ENCODE assay signal across 8 mouse cellular contexts in the genomic region with DNA sequence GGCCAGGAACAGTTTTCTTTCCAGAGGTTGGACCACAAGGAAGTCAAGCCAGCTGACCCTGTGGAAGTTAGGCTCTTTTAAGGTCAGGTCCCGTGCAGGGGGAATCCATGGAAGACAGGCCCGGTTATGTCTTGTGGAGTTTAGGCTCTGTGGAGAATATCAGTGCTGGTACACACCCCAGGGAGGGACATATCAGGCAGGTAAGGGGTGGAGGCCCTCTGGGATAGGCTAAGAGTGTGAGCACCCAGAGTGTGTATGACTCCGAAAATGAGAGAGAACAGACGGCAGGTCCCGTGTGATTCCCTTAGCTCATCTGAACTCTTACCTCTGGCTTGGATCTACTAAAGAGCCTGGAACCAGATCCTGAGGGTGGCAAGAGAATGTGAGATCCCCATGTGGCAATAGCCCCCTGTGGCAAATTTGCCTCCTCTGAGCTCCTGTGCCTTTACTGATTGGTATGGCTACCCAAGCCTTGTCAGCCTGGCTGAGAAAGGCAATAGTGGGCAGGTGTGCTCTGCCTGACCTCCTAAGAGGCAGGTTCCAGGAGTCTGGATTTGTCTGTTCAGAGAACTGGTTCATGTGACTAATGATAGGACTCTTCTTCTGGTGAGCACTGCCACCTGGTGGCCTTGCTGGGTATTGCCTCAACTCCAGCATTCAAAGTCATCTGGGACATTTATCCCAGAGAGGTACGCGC. TPM values are rescaled to one million over a fixed set of nuclear protein-coding genes. Genes with fewer than 3 reads are reported as not detected.
DNase-seq lines count a peak whose midpoint lies in the region; ATAC-seq and TF ChIP-seq lines count a peak whose summit lies in the region.

No protein-coding gene starts in this region.

- peak; percentile 94 for TF ChIP-seq CTCF in midbrain, postnatal 0 days (IDR thresholded peaks at IDR 0.05)

- WGBS in limb, embryonic 13.5 days, result 63% methylated on average over 7 of the region's 7 CpGs
- WGBS in midbrain, postnatal 0 days, result 58% methylated on average over 7 of the region's 7 CpGs

- H3K27me3 ChIP-seq in limb, embryonic 13.5 days, result no peaks in the 10 kb centered on the region
- no peaks in the 10 kb centered on the region for H3K27me3 ChIP-seq in midbrain, postnatal 0 days (ENCODE audit: insufficient read depth, low read length)

- no peak overlapping the region for H3K9ac ChIP-seq in limb, embryonic 13.5 days
- no peak overlapping the region for H3K9ac ChIP-seq in midbrain, postnatal 0 days (replicated peaks; ENCODE audit: low read length, poor library complexity, severe bottlenecking)

- intact Hi-C loops in heart, postnatal 25 days (cut with DNase I), result loop anchor here (1.0 to 5.0 kb wide), 2 partner anchors 76 to 640 kb away; no protein-coding TSS in a partner anchor

- no peaks in the 10 kb centered on the region for H3K4me1 ChIP-seq in limb, embryonic 13.5 days
- H3K4me1 ChIP-seq in midbrain, postnatal 0 days (ENCODE audit: insufficient read depth, low read length), result no peaks in the 10 kb centered on the region

- H3K27ac ChIP-seq in limb, embryonic 13.5 days, result no peak overlapping the region
- no peak overlapping the region for H3K27ac ChIP-seq in midbrain, postnatal 0 days (ENCODE audit: low read depth, low read length)

- no peaks in the 10 kb centered on the region for H3K9me3 ChIP-seq in limb, embryonic 13.5 days
- no peaks in the 10 kb centered on the region for H3K9me3 ChIP-seq in midbrain, postnatal 0 days (ENCODE audit: low read length)

- H3K4me3 ChIP-seq in limb, embryonic 13.5 days, result no peak overlapping the region
- no peak overlapping the region for H3K4me3 ChIP-seq in midbrain, postnatal 0 days (ENCODE audit: low read depth, low read length)

- no peak overlapping the region for H3K4me2 ChIP-seq in limb, embryonic 13.5 days (replicated peaks)
- H3K4me2 ChIP-seq in midbrain, postnatal 0 days (ENCODE audit: low read depth, low read length, poor library complexity, severe bottlenecking), result no peak overlapping the region

- peak; percentile 94 for DNase-seq in heart, adult 11 months
- no peak for DNase-seq in heart, postnatal 25 days (ENCODE audit: low spot score)
- DNase-seq in cerebellum, postnatal 4 days (ENCODE audit: low spot score in 2 of 2), result peak; percentile 77 to 90
- peak; percentile 82 for DNase-seq in gastrocnemius, postnatal 10 days
- peak; percentile 69 to 89 for DNase-seq in kidney, adult 8-10 months
- DNase-seq in midbrain, postnatal 0 days (ENCODE audit: low spot score), result peak; percentile 79
- peak; percentile 27 to 42 for DNase-seq in spleen, postnatal 14 days (ENCODE audit: low spot score in 2 of 2)

- H3K36me3 ChIP-seq in limb, embryonic 13.5 days, result no peaks in the 10 kb centered on the region
- H3K36me3 ChIP-seq in midbrain, postnatal 0 days (ENCODE audit: insufficient read depth, low read length), result no peaks in the 10 kb centered on the region

- 0 out of 2 replicates have a peak, but pooled peaks have one; percentile 32 for ATAC-seq in limb, embryonic 13.5 days (ENCODE audit: low FRiP score, low read depth)
- ATAC-seq in midbrain, postnatal 0 days (ENCODE audit: low FRiP score), result peak; percentile 73

RNA-seq across cellular contexts. Expression of gene Chrna4, which starts 28.5 kb away (rescaled TPM):
- not detected for total RNA-seq in heart, postnatal 25 days (2021)
- total RNA-seq in gastrocnemius, postnatal 10 days (2021), result 1 to 10 TPM; 2.6 to 2.8 TPM
- 1.7 and 2.4 TPM in 2 replicates for polyA plus RNA-seq in limb, embryonic 13.5 days (2015; fragmentation: Nextera tagmentation; extraction: Ambion mirVana)
- 53.9 and 58.7 TPM in 2 replicates for total RNA-seq in midbrain, postnatal 0 days (2014; rRNA removed)
- 43.6 and 47.8 TPM in 2 replicates for polyA plus RNA-seq in midbrain, postnatal 0 days (2015; fragmentation: Nextera tagmentation; extraction: Ambion mirVana)

Comparison
In these comparisons a context has a peak if more than half of its experiments do, and no peak if none do; other contexts are left out.
1. RNA of gene Chrna4, which starts 28.5 kb away (total RNA-seq): 53.9 to 58.7 TPM in midbrain, postnatal 0 days; 2.6 to 2.8 TPM in gastrocnemius, postnatal 10 days and not detected in heart, postnatal 25 days; every median in the first group is over 10 times any median in the second.